16 mouse cellular contexts compared by ENCODE assay signal in genomic region chr8:87417466-87417865, GRCm38 (mm10).
DNase-seq lines count a peak whose midpoint lies in the region.
"Had no signal": no experiment of that assay in that cellular context is flagged by ENCODE, and none has a peak within 500 bp of the region (broad histone marks: within the 10 kb centered on the region; RNA-seq: fewer than 3 reads in every experiment).

No protein-coding gene starts in this region.

- peak; percentile 22 for DNase-seq in cerebellum, adult 9-10 months
- DNase-seq in cerebellum, adult 11-12 months, result no peak
- peak; percentile 56 to 57 for DNase-seq in cerebellum, postnatal 14 days
- no peak for DNase-seq in cerebellum, adult 8-10 months
- peak; percentile 11 for DNase-seq in brain, adult 2 months (ENCODE audit: low read depth, low spot score)
- no peak for DNase-seq in embryo, embryonic 10 days (ENCODE audit: low spot score)
- DNase-seq: adrenal gland, postnatal 10 days; adrenal gland, postnatal 36 days; B cell, adult 2 months; forebrain, postnatal 0 days; gastrocnemius, adult 2 months; gastrocnemius, postnatal 14 days; heart, adult 18-20 months; heart, postnatal 36 days; kidney, adult 11 months; kidney, adult 8-10 months had no signal

Comparison
In these comparisons a context has a peak if more than half of its experiments do, and no peak if none do; other contexts are left out.
1. DNase-seq: peak in cerebellum, adult 9-10 months (single experiment), cerebellum, postnatal 14 days (2 of 2) and brain, adult 2 months (single experiment); none in cerebellum, adult 11-12 months (single experiment), cerebellum, adult 8-10 months (single experiment) and embryo, embryonic 10 days (single experiment).